Mouse (Mus musculus) lung, embryonic 16.5 days (tissue): ENCODE results near the gene Klk15. TPM values are rescaled to one million over a fixed set of nuclear protein-coding genes. Genes with fewer than 3 reads are reported as not detected.
"Not testable (repeated sequence)": the region's sequence is repeated elsewhere in the genome, so short reads cannot be mapped to it uniquely, and the experiment has no call there.

Experiments
- ATAC-seq: fragments of 200-750 bp; cut with Nextera tagmentation; 2 replicates; pipeline ENCODE4 v1.8.0; 2017; ENCODE audit warnings: low read depth, mild to moderate bottlenecking, moderate library complexity
- H3K27ac ChIP-seq: fragments of 300-500 bp; sonication (generic); 2 replicates; pipeline ENCODE4 v1.5.1; 2014; ENCODE audit warnings: mild to moderate bottlenecking, control low read depth, low read length
- H3K27me3 ChIP-seq: fragments of 300-500 bp; sonication (generic); 2 replicates; pipeline ENCODE4 v1.6.1; 2014; ENCODE audit warnings: low read depth, low read length, mixed read lengths; ENCODE audit not compliant: control insufficient read depth, insufficient read depth
- H3K36me3 ChIP-seq: fragments of 300-500 bp; sonication (generic); 2 replicates; pipeline ENCODE4 v1.6.1; 2014; ENCODE audit warnings: low read length; ENCODE audit not compliant: control insufficient read depth, insufficient read depth
- H3K4me1 ChIP-seq: fragments of 300-500 bp; sonication (generic); replicated peaks from 2 replicates; pipeline ENCODE4 v1.6.1; 2014; ENCODE audit warnings: low read length, mixed read lengths; ENCODE audit not compliant: control insufficient read depth, insufficient read depth
- H3K4me2 ChIP-seq: fragments of 300-500 bp; sonication (generic); 2 replicates; pipeline ENCODE4 v1.6.1; 2014; ENCODE audit warnings: low read depth, low read length, control low read depth
- H3K4me3 ChIP-seq: fragments of 300-500 bp; sonication (generic); 2 replicates; pipeline ENCODE4 v1.5.1; 2014; ENCODE audit warnings: mild to moderate bottlenecking, low read length, control low read depth
- H3K9ac ChIP-seq: fragments of 300-500 bp; sonication (generic); 2 replicates; pipeline ENCODE4 v1.6.1; 2014; ENCODE audit warnings: low read length, control low read depth
- H3K9me3 ChIP-seq: fragments of 300-500 bp; sonication (generic); 2 replicates; pipeline ENCODE4 v1.6.1; 2016; ENCODE audit warnings: low read length; ENCODE audit not compliant: control insufficient read depth
- WGBS: fragments of 180-500 bp; shearing (Covaris S2); extraction: QIAGEN DNeasy Blood & Tissue Kit; methylation state at CpG from one replicate; pipeline ENCODE4 v1.1.7; 2014; 5-methylcytosine and 5-hydroxymethylcytosine counted together
- polyA plus RNA-seq: library from polyadenylated mRNA; unstranded; fragments of >200 nt; fragmentation: Nextera tagmentation; extraction: Ambion mirVana; gene quantifications from 2 replicates; pipeline ENCODE4 v1.2.1, GENCODE M21; 2015

The Klk15 gene
- polyA plus RNA-seq, 1 experiment from 2014 or later, result not detected

GRCm38 (mm10) chr7:43952703-43953102, 19.2 kb downstream of the Klk15 start:
- no peaks in the 10 kb centered on the region for H3K4me1 ChIP-seq
- no peaks in the 10 kb centered on the region for H3K27me3 ChIP-seq
- H3K4me3 ChIP-seq, result no peak overlapping the region
- H3K9ac ChIP-seq, result no peak overlapping the region
- no peak overlapping the region for H3K4me2 ChIP-seq
- 54% methylated on average over 4 of the region's 4 CpGs for WGBS
- ATAC-seq, result no peak
- H3K36me3 ChIP-seq, result no peaks in the 10 kb centered on the region
- H3K27ac ChIP-seq, result no peak overlapping the region
- H3K9me3 ChIP-seq, result no peaks in the 10 kb centered on the region

- Histone ChIP-seq H3K4me1 (no peaks in the 10 kb centered on the region), H3K27me3 (no peaks in the 10 kb centered on the region), H3K36me3 (no peaks in the 10 kb centered on the region), H3K4me3 (no peak within 1 kb of the TSS), H3K9ac (no peak within 1 kb of the TSS), H3K4me2 (no peak within 1 kb of the TSS), H3K27ac (no peak within 1 kb of the TSS), H3K9me3 (no peaks in the 10 kb centered on the region)
- 59% methylated on average over 3 of the region's 3 CpGs for WGBS
- ATAC-seq, result no peak
Observed at GRCm38 (mm10) chr7:43966451-43966850, 32.9 kb downstream of the Klk15 start, which contains the start of gene Klk1b1. TSS of gene Klk1b1 (plus strand) at chr7:43966751.

- no peaks in the 10 kb centered on the region for H3K9me3 ChIP-seq
- WGBS, result 69% methylated on average over 3 of the region's 3 CpGs
- H3K36me3 ChIP-seq, result no peaks in the 10 kb centered on the region
- H3K4me1 ChIP-seq, result no peaks in the 10 kb centered on the region
- no peak overlapping the region for H3K9ac ChIP-seq
- no peak for ATAC-seq
- no peak overlapping the region for H3K4me3 ChIP-seq
- no peak overlapping the region for H3K4me2 ChIP-seq
- H3K27ac ChIP-seq, result no peak overlapping the region
- no peaks in the 10 kb centered on the region for H3K27me3 ChIP-seq
Observed at GRCm38 (mm10) chr7:43967058-43967457, 33.5 kb downstream of the Klk15 start.

GRCm38 (mm10) chr7:43967612-43968011, 34.1 kb downstream of the Klk15 start:
- Histone ChIP-seq H3K4me1 (no peaks in the 10 kb centered on the region), H3K4me3 (no peak overlapping the region), H3K36me3 (no peaks in the 10 kb centered on the region), H3K27ac (no peak overlapping the region), H3K27me3 (no peaks in the 10 kb centered on the region), H3K4me2 (no peak overlapping the region), H3K9ac (no peak overlapping the region), H3K9me3 (no peaks in the 10 kb centered on the region)
- WGBS, result 65% methylated on average over 2 of the region's 2 CpGs
- no peak for ATAC-seq

- not testable (repeated sequence) for ATAC-seq, H3K9ac ChIP-seq, H3K4me3 ChIP-seq, H3K27ac ChIP-seq, H3K9me3 ChIP-seq, H3K4me1 ChIP-seq, H3K4me2 ChIP-seq, H3K36me3 ChIP-seq, H3K27me3 ChIP-seq
- 58% methylated on average over 1 of the region's 1 CpGs for WGBS
Observed at GRCm38 (mm10) chr7:43975761-43976160, 42.2 kb downstream of the Klk15 start, which contains the start of gene Klk1b9. TSS of gene Klk1b9 (plus strand) at chr7:43976061.

GRCm38 (mm10) chr7:43985657-43986056, 52.1 kb downstream of the Klk15 start:
- Histone ChIP-seq H3K4me2 (no peak overlapping the region), H3K36me3 (no peaks in the 10 kb centered on the region), H3K9me3 (no peaks in the 10 kb centered on the region), H3K4me1 (no peaks in the 10 kb centered on the region), H3K4me3 (no peak overlapping the region), H3K9ac (no peak overlapping the region), H3K27ac (no peak overlapping the region), H3K27me3 (no peaks in the 10 kb centered on the region)
- no peak for ATAC-seq

Other genes starting within 250 kb of the Klk15 start
- not detected in 2 replicates for gene Klk14, start 243.3 kb upstream of the Klk15 start, polyA plus RNA-seq
- 3.9 and 5.5 TPM in 2 replicates for gene Klk13, start 221.2 kb upstream of the Klk15 start, polyA plus RNA-seq
- not detected in 2 replicates for gene Klk12, start 164.8 kb upstream of the Klk15 start, polyA plus RNA-seq
- gene Klk11, start 159.1 kb upstream of the Klk15 start, polyA plus RNA-seq, result 0.41 and 0.75 TPM in 2 replicates
- 4.6 and 6.4 TPM in 2 replicates for gene Klk10, start 152.7 kb upstream of the Klk15 start, polyA plus RNA-seq
- gene Klk9, start 141.8 kb upstream of the Klk15 start, polyA plus RNA-seq, result 0.14 and 0.33 TPM in 2 replicates
- gene Klk8, start 136.2 kb upstream of the Klk15 start, polyA plus RNA-seq, result 24.2 TPM in 2 replicates
- not detected in 2 replicates for gene Klk7, start 122.4 kb upstream of the Klk15 start, polyA plus RNA-seq
- gene Klk6, start 109.2 kb upstream of the Klk15 start, polyA plus RNA-seq, result not detected in 2 replicates
- gene Klk5, start 91.8 kb upstream of the Klk15 start, polyA plus RNA-seq, result not detected in 2 replicates
- gene Klk4, start 52.6 kb upstream of the Klk15 start, polyA plus RNA-seq, result not detected in 2 replicates
- not detected in 2 replicates for gene Klk1b8, start 16.9 kb downstream of the Klk15 start, polyA plus RNA-seq
- gene Klk1b1, start 33.0 kb downstream of the Klk15 start, polyA plus RNA-seq, result not detected in 2 replicates
- gene Klk1b9, start 42.3 kb downstream of the Klk15 start, polyA plus RNA-seq, result not detected in 2 replicates
- gene Klk1b11, start 62.1 kb downstream of the Klk15 start, polyA plus RNA-seq, result not detected in 2 replicates
- not detected in 2 replicates for gene Klk1b26, start 78.4 kb downstream of the Klk15 start, polyA plus RNA-seq
- gene Klk1b27, start 118.5 kb downstream of the Klk15 start, polyA plus RNA-seq, result not detected in 2 replicates
- not detected in 2 replicates for gene Klk1b21, start 168.6 kb downstream of the Klk15 start, polyA plus RNA-seq
- gene Klk1b22, start 178.9 kb downstream of the Klk15 start, polyA plus RNA-seq, result not detected in 2 replicates
- not detected in 2 replicates for gene Klk1b16, start 203.0 kb downstream of the Klk15 start, polyA plus RNA-seq